Mouse (Mus musculus) forebrain, embryonic 16.5 days (tissue): Measurements from ENCODE around the gene BC004004. TPM values are rescaled to one million over a fixed set of nuclear protein-coding genes. Genes with fewer than 3 reads are reported as not detected.
"Not testable (repeated sequence)": the region's sequence is repeated elsewhere in the genome, so short reads cannot be mapped to it uniquely, and the experiment has no call there.

ENCODE experiments used
- ATAC-seq: fragments of 200-750 bp; cut with Nextera tagmentation; 2 replicates; pipeline ENCODE4 v1.8.0; 2017; ENCODE audit warnings: mild to moderate bottlenecking, moderate library complexity
- H3K27ac ChIP-seq: fragments of 300-500 bp; sonication (generic); 2 replicates; pipeline ENCODE4 v1.5.1; 2014; ENCODE audit warnings: low read length, control low read depth
- H3K27me3 ChIP-seq: fragments of 300-500 bp; sonication (generic); replicated peaks from 2 replicates; pipeline ENCODE4 v1.6.1; 2014; ENCODE audit warnings: low read length; ENCODE audit not compliant: control insufficient read depth, insufficient read depth
- H3K36me3 ChIP-seq: fragments of 300-500 bp; sonication (generic); 2 replicates; pipeline ENCODE4 v1.6.1; 2014; ENCODE audit not compliant: control insufficient read depth, insufficient read depth
- H3K4me1 ChIP-seq: fragments of 300-500 bp; sonication (generic); replicated peaks from 2 replicates; pipeline ENCODE4 v1.6.1; 2014; ENCODE audit warnings: low read length; ENCODE audit not compliant: control insufficient read depth, insufficient read depth
- H3K4me2 ChIP-seq: fragments of 300-500 bp; sonication (generic); 2 replicates; pipeline ENCODE4 v1.6.1; 2014; ENCODE audit warnings: mild to moderate bottlenecking, low read length, control low read depth
- H3K4me3 ChIP-seq: fragments of 300-500 bp; sonication (generic); replicated peaks from 2 replicates; pipeline ENCODE4 v1.5.1; 2014; ENCODE audit warnings: mild to moderate bottlenecking, low read length, control low read depth
- H3K9ac ChIP-seq: fragments of 300-500 bp; sonication (generic); replicated peaks from 2 replicates; pipeline ENCODE4 v1.6.1; 2014; ENCODE audit warnings: low read depth, low read length, control low read depth
- H3K9me3 ChIP-seq: fragments of 300-500 bp; sonication (generic); 2 replicates; pipeline ENCODE4 v1.6.1; 2016; ENCODE audit warnings: low read length; ENCODE audit not compliant: control insufficient read depth
- WGBS: fragments of 180-500 bp; shearing (Covaris S2); extraction: QIAGEN DNeasy Blood & Tissue Kit; methylation state at CpG from one replicate; pipeline ENCODE4 v1.1.7; 2014; 5-methylcytosine and 5-hydroxymethylcytosine counted together
- polyA plus RNA-seq: library from polyadenylated mRNA; unstranded; fragments of >200 nt; fragmentation: Nextera tagmentation; extraction: Ambion mirVana; gene quantifications from 2 replicates; pipeline ENCODE4 v1.2.1, GENCODE M21; 2015

The BC004004 gene
- polyA plus RNA-seq, 1 experiment from 2014 or later: 102 TPM

DNA sequence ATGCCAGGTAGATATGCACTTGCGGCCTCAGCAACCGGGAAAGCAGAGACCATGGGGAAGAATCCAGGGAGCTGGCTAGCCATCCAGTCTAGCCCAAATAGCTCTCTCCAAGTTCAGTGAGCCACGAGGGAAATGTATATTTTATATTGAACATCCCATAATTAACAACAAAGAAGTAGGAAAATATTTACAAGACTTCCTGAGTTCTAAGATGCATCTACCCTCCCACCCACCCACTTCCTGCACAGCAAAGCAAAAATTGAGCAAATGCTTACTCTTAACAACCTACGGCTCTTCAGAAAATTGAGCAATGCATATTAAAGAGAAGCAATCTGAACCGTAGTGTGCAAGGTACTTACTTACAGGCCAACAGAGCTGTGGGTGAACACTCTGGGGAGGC lies 3.8 kb upstream of the BC004004 start:
- 86% methylated on average over 5 of the region's 5 CpGs for WGBS
- Histone ChIP-seq H3K4me1 (peaks cover 38% of the 10 kb centered on the region), H3K36me3 (peaks cover 5% of the 10 kb centered on the region; the same call in 1 of the 2 replicates), H3K4me3 (no peak overlapping the region), H3K9me3 (no peaks in the 10 kb centered on the region), H3K27me3 (no peaks in the 10 kb centered on the region), H3K9ac (peak overlapping the region; percentile 84), H3K27ac (peak overlapping the region; percentile 99), H3K4me2 (peak overlapping the region; percentile 81)
- no peak for ATAC-seq

DNA sequence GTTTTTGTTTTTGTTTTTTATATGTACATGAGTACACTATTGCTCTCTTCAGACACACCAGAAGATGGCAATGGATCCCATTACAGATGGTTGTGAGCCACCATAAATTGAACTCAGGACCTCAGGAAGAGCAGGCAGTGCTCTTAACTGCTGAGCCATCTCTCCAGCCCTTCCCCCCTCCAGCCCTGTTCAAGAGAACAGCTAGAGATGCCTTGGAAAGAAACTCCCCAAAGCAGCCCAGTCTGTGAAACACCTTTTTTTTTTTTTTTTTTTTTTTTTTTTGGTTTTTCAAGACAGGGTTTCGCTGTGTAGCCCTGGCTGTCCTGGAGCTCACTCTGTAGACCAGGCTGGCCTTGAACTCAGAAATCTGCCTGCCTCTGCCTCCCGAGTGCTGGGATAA lies 1.5 kb upstream of the BC004004 start:
- H3K36me3 ChIP-seq, H3K9me3 ChIP-seq, ATAC-seq, H3K27ac ChIP-seq, H3K4me3 ChIP-seq, H3K9ac ChIP-seq, H3K27me3 ChIP-seq, H3K4me2 ChIP-seq: not testable (repeated sequence)
- 85% methylated on average over 2 of the region's 2 CpGs for WGBS
- peaks cover 37% of the 10 kb centered on the region for H3K4me1 ChIP-seq

DNA sequence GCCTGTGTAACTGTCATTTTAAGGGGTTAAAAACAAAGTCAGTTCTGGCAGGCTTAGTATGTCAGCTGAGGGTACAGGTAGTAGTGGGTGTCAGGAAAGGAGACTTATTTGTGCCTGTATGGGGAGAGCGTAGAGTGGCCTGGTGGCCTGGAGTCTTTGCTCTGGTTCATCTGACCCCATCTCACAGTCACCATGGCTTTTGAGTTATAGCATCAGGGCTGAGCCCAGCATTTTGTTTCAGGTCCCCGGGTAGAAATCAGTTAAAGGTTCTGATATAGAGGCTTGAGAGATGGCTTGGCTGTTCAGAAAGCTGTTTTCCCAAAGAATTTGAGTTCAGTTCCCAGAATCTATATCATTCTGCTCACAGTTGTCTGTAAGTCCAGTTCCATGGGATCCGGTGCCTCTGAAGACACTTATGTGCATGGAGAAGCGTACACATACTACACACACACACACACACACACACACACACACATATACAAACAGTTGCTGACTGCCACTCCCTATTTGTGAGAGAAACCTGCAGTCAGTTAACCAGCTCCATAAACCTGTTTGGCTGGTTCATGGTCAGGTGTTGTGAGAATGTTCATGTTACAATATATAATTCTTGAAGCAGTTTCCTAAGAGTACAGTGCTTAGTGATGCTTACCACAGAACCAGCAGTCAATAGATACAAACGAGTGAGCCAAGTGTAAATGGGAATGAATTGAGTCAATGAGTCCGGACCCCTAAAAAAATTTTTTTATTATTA lies 482 bp upstream of the BC004004 start:
- H3K27me3 ChIP-seq: no peaks in the 10 kb centered on the region
- H3K27ac ChIP-seq: no peak overlapping the region
- H3K4me3 ChIP-seq: peak overlapping the region; percentile 93
- H3K4me1 ChIP-seq: peaks cover 26% of the 10 kb centered on the region
- H3K9ac ChIP-seq: peak overlapping the region; percentile 99
- WGBS: 59% methylated on average over 6 of the region's 6 CpGs
- H3K36me3 ChIP-seq: no peaks in the 10 kb centered on the region
- H3K4me2 ChIP-seq: peak overlapping the region; percentile 88
- H3K9me3 ChIP-seq: no peaks in the 10 kb centered on the region
- peak; percentile 13; the same call in 1 of the 2 replicates for ATAC-seq

DNA sequence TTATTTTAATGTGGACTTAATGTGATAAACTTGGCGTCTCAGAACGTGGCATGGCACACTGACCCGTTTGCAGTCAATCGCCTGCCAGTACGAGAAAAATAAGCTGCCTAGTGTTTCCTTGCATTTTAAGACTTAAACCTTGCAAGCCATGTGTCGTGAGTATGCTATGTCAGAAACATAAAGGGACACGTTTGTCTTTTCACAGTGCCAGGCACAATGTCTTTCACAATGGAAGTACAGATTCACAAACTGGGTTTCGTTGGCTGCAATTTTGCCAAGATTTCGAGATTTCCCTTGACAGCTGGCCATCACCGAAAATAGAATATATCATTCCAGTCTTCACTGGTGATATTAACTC lies 740 bp downstream of the BC004004 start:
- H3K4me3 ChIP-seq: peak overlapping the region; percentile 93
- peaks cover 21% of the 10 kb centered on the region for H3K4me1 ChIP-seq
- H3K4me2 ChIP-seq: peak overlapping the region; percentile 88
- H3K36me3 ChIP-seq: no peaks in the 10 kb centered on the region
- no peaks in the 10 kb centered on the region for H3K9me3 ChIP-seq
- H3K27ac ChIP-seq: peak overlapping the region; percentile 89
- 16% methylated on average over 10 of the region's 10 CpGs for WGBS
- no peaks in the 10 kb centered on the region for H3K27me3 ChIP-seq
- peak overlapping the region; percentile 99 for H3K9ac ChIP-seq
- no peak for ATAC-seq

DNA sequence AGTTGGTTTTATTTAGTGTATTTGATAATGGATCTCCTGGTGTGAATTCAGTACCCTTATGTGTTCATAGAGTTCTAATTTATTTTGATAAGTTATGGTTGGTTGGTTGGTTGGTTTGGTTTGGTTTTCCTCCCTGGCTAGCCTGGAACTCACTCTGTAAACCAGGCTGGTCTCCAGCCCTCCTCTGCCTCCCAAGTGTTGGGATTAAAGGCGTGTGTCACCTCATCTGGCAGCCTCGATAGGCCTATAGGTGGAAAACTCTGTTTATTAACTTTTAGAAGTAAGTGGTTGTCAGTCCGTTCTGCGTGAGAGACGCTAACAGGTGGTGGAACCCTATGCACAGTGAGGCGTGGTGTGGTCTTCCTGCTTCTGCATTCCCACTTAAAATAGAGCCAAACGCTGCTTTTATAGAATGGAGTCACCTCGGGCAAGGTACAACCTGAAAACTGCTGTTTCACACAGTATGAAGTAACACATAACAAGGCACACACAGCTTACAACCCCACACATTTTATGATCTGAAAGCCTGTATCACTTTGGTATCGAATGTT lies 1.6 kb downstream of the BC004004 start:
- 92% methylated on average over 9 of the region's 9 CpGs for WGBS

DNA sequence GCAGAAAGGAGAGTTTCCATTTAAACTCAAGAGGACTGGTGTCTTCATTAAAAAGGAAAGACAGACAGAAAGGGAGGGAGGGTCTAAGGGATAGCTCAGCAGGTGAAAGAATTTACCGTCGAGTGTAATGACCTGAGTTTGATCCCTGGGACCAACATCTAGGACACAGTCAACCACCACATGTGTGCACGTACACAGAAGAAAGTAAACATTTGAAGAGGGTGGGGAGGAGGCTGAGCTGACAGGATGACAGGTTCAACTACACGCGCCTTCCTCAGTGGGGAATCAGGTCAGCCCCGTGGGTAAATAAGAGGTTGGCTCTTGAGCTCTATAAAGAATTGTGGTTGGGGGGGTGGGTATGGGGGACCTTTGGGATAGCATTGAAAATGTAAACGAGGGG lies 4.6 kb downstream of the BC004004 start:
- no peak for ATAC-seq

More for the DNA sequence above, 1.6 kb downstream of the BC004004 start:
- no peaks in the 10 kb centered on the region for H3K36me3 ChIP-seq
- no peak for ATAC-seq
- H3K4me2 ChIP-seq: no peak overlapping the region; the same call in 1 of the 2 replicates
- H3K9me3 ChIP-seq: no peaks in the 10 kb centered on the region
- no peak overlapping the region for H3K9ac ChIP-seq
- H3K4me1 ChIP-seq: peaks cover 17% of the 10 kb centered on the region
- H3K27me3 ChIP-seq: no peaks in the 10 kb centered on the region
- H3K4me3 ChIP-seq: no peak overlapping the region
- H3K27ac ChIP-seq: no peak overlapping the region

DNA sequence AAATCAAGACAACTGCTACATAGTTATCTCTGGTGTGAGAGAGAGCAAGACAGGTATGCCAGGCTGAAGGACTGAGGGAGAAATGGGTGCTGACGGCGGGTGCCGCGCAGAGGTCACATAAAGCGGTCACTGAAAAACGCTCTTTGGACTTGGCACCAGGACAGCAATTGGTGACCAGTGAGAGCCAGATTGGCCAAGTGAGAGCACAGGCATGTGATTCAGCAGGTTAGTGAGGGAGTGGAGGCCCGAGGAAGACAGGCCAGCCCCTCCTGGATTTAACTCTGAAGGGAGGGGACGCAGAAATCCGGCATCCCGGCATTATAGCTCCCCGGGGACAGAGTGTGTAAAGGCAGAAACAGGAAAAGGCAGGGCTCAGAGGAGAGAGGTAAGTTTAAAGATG lies 5.3 kb downstream of the BC004004 start:
- no peak overlapping the region for H3K27ac ChIP-seq
- no peaks in the 10 kb centered on the region for H3K9me3 ChIP-seq
- WGBS: 89% methylated on average over 11 of the region's 11 CpGs
- H3K4me3 ChIP-seq: no peak overlapping the region
- H3K36me3 ChIP-seq: 0 out of 2 replicates have a peak, but pooled peaks cover 2% of the 10 kb centered on the region
- ATAC-seq: no peak
- H3K9ac ChIP-seq: no peak overlapping the region
- no peaks in the 10 kb centered on the region for H3K27me3 ChIP-seq
- H3K4me1 ChIP-seq: peaks cover 11% of the 10 kb centered on the region
- H3K4me2 ChIP-seq: no peak overlapping the region

More for the DNA sequence above, 4.6 kb downstream of the BC004004 start:
- H3K4me2 ChIP-seq: no peak overlapping the region
- no peaks in the 10 kb centered on the region for H3K9me3 ChIP-seq
- H3K27ac ChIP-seq: no peak overlapping the region
- WGBS: 86% methylated on average over 7 of the region's 7 CpGs
- H3K36me3 ChIP-seq: no peaks in the 10 kb centered on the region
- H3K4me3 ChIP-seq: no peak overlapping the region
- H3K4me1 ChIP-seq: peaks cover 13% of the 10 kb centered on the region
- H3K27me3 ChIP-seq: no peaks in the 10 kb centered on the region
- no peak overlapping the region for H3K9ac ChIP-seq

DNA sequence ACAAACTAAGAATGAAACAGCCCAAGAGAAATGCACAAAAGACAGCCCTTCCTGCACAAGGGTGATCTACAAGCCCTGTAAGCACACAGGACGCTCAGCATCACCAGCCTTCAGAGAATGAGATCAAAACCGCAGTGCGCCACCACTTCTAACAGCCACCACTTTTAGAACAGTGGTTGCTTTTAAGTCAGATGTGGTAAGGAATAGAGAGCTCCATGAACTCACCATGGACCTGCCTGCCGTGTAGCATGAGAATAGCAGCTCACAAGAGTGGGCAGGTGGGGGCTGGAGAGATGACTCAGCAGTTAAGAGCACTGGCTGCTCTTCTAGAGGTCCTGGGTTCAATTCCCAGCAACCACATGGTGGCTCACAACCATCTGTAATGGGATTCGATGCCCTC lies 11.8 kb downstream of the BC004004 start:
- H3K4me3 ChIP-seq: no peak overlapping the region
- H3K4me2 ChIP-seq: no peak overlapping the region
- H3K27ac ChIP-seq: no peak overlapping the region
- 95% methylated on average over 5 of the region's 5 CpGs for WGBS
- H3K4me1 ChIP-seq: peaks cover 14% of the 10 kb centered on the region
- no peak overlapping the region for H3K9ac ChIP-seq
- H3K9me3 ChIP-seq: no peaks in the 10 kb centered on the region
- no peak for ATAC-seq
- H3K27me3 ChIP-seq: no peaks in the 10 kb centered on the region
- peaks cover 8% of the 10 kb centered on the region; the same call in 1 of the 2 replicates for H3K36me3 ChIP-seq

DNA sequence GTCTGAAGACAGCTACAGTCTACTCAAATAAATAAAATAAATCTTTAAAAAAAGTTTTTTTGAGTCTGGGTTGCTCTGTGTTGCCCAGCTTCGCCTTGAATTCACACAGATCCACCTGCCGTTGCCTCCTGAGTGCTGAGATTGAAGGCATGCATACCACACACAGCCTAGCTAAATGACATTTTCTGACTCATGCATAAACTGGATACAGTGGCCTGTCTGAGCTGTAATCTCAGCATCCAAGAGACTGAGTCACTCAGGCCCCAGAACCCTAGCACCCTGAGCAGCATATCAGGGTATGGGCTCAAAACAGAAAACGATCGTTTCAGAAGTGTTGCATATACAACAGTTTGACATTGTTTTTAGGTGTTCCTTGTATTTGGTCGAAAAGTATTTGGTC lies 13.0 kb downstream of the BC004004 start:
- Histone ChIP-seq H3K9ac (no peak overlapping the region), H3K9me3 (no peaks in the 10 kb centered on the region), H3K4me1 (peaks cover 14% of the 10 kb centered on the region), H3K36me3 (peaks cover 8% of the 10 kb centered on the region; the same call in 1 of the 2 replicates), H3K27me3 (no peaks in the 10 kb centered on the region), H3K4me2 (no peak overlapping the region), H3K4me3 (no peak overlapping the region), H3K27ac (no peak overlapping the region)
- WGBS: 65% methylated on average over 5 of the region's 5 CpGs
- no peak for ATAC-seq
